Mouse (Mus musculus): ENCODE data around the gene Celf2.

The Celf2 gene

GRCm38 (mm10) chr2:7026737-7027136 lies 482.6 kb downstream of the Celf2 start:
- no peak for DNase-seq (ENCODE audit: low read depth, low spot score)

- DNase-seq (ENCODE audit: low read depth, low spot score) = no peak
Measured at GRCm38 (mm10) chr2:7025594-7025993, 483.8 kb downstream of the Celf2 start.

GRCm38 (mm10) chr2:7022184-7022583 lies 487.2 kb downstream of the Celf2 start:
- no peak for DNase-seq (ENCODE audit: low read depth, low spot score)

GRCm38 (mm10) chr2:7017384-7018113 lies 491.8 kb downstream of the Celf2 start:
- DNase-seq (ENCODE audit: low read depth, low spot score) = no peak

- no peak for DNase-seq (ENCODE audit: low read depth, low spot score)
Measured at GRCm38 (mm10) chr2:7013126-7013525, 496.2 kb downstream of the Celf2 start.

- DNase-seq (ENCODE audit: low read depth, low spot score) = no peak
Measured at GRCm38 (mm10) chr2:7006816-7007215, 502.5 kb downstream of the Celf2 start.

- DNase-seq (ENCODE audit: low read depth, low spot score) = no peak
Measured at GRCm38 (mm10) chr2:7001967-7002366, 507.4 kb downstream of the Celf2 start.

GRCm38 (mm10) chr2:6991010-6991421 lies 518.3 kb downstream of the Celf2 start:
- no peak for DNase-seq (ENCODE audit: low read depth, low spot score)

- DNase-seq (ENCODE audit: low read depth, low spot score) = no peak
Measured at GRCm38 (mm10) chr2:6985706-6986105, 523.7 kb downstream of the Celf2 start.

GRCm38 (mm10) chr2:6983902-6984301 lies 525.5 kb downstream of the Celf2 start:
- no peak for DNase-seq (ENCODE audit: low read depth, low spot score)

- no peak for DNase-seq (ENCODE audit: low read depth, low spot score)
Measured at GRCm38 (mm10) chr2:6976300-6976699, 533.1 kb downstream of the Celf2 start.

- DNase-seq (ENCODE audit: low read depth, low spot score) = no peak
Measured at GRCm38 (mm10) chr2:6969228-6969627, 540.1 kb downstream of the Celf2 start.

- DNase-seq (ENCODE audit: low read depth, low spot score) = no peak
Measured at GRCm38 (mm10) chr2:6965243-6965642, 544.1 kb downstream of the Celf2 start.

GRCm38 (mm10) chr2:6950702-6951101 lies 558.7 kb downstream of the Celf2 start:
- DNase-seq (ENCODE audit: low read depth, low spot score) = no peak

GRCm38 (mm10) chr2:6945638-6946415 lies 563.5 kb downstream of the Celf2 start:
- no peak for DNase-seq (ENCODE audit: low read depth, low spot score)

GRCm38 (mm10) chr2:6943651-6944050 lies 565.7 kb downstream of the Celf2 start:
- DNase-seq (ENCODE audit: low read depth, low spot score) = no peak

GRCm38 (mm10) chr2:6942635-6943390 lies 566.5 kb downstream of the Celf2 start:
- DNase-seq (ENCODE audit: low read depth, low spot score) = no peak

- no peak for DNase-seq (ENCODE audit: low read depth, low spot score)
Measured at GRCm38 (mm10) chr2:6939143-6939542, 570.2 kb downstream of the Celf2 start.

GRCm38 (mm10) chr2:6933130-6933529 lies 576.2 kb downstream of the Celf2 start:
- no peak for DNase-seq (ENCODE audit: low read depth, low spot score)

- DNase-seq (ENCODE audit: low read depth, low spot score) = no peak
Measured at GRCm38 (mm10) chr2:6927693-6928360, 581.5 kb downstream of the Celf2 start.

GRCm38 (mm10) chr2:6925505-6925904 lies 583.9 kb downstream of the Celf2 start:
- no peak for DNase-seq (ENCODE audit: low read depth, low spot score)
